Mouse (Mus musculus) limb, embryonic 14.5 days (tissue): ENCODE results near the gene Pnpla2. TPM values are rescaled to one million over a fixed set of nuclear protein-coding genes. Genes with fewer than 3 reads are reported as not detected.

Experiments
- ATAC-seq: fragments of 200-750 bp; cut with Nextera tagmentation; 2 replicates; pipeline ENCODE4 v1.8.0; 2017; ENCODE audit warnings: low read depth, moderate number of reproducible peaks, moderate TSS enrichment; ENCODE audit not compliant: low FRiP score
- DNase-seq: peaks from one replicate; pipeline ENCODE4 v3.0.0-alpha.2; 2015; ENCODE audit warnings: low spot score
- H3K27ac ChIP-seq: fragments of 300-500 bp; sonication (generic); replicated peaks from 2 replicates; pipeline ENCODE4 v1.5.1; 2014; ENCODE audit warnings: low read depth, mild to moderate bottlenecking, low read length, moderate library complexity, mixed read lengths
- H3K27me3 ChIP-seq: fragments of 300-500 bp; sonication (generic); 2 replicates; pipeline ENCODE4 v1.6.1; 2014; ENCODE audit warnings: low read length, mixed read lengths; ENCODE audit not compliant: control insufficient read depth, insufficient read depth
- H3K36me3 ChIP-seq: fragments of 300-500 bp; sonication (generic); 2 replicates; pipeline ENCODE4 v1.6.1; 2014; ENCODE audit warnings: mild to moderate bottlenecking, low read length, moderate library complexity, mixed read lengths; ENCODE audit not compliant: control insufficient read depth, insufficient read depth
- H3K4me1 ChIP-seq: fragments of 300-500 bp; sonication (generic); 2 replicates; pipeline ENCODE4 v1.6.1; 2014; ENCODE audit warnings: antibody characterized with exemption, low read length, mixed read lengths; ENCODE audit not compliant: control insufficient read depth, insufficient read depth
- H3K4me2 ChIP-seq: fragments of 300-500 bp; sonication (generic); replicated peaks from 2 replicates; pipeline ENCODE4 v1.6.1; 2014; ENCODE audit warnings: low read depth, mild to moderate bottlenecking, low read length, moderate library complexity; ENCODE audit not compliant: severe bottlenecking
- H3K4me3 ChIP-seq: fragments of 300-500 bp; sonication (generic); replicated peaks from 2 replicates; pipeline ENCODE4 v1.5.1; 2014; ENCODE audit warnings: low read length
- H3K9ac ChIP-seq: fragments of 300-500 bp; sonication (generic); 2 replicates; pipeline ENCODE4 v1.6.1; 2014; ENCODE audit warnings: mild to moderate bottlenecking, low read depth, low read length, moderate library complexity; ENCODE audit not compliant: severe bottlenecking
- H3K9me3 ChIP-seq: fragments of 300-500 bp; sonication (generic); 2 replicates; pipeline ENCODE4 v1.6.1; 2016; ENCODE audit warnings: low read length; ENCODE audit not compliant: control insufficient read depth
- POLR2A ChIP-seq: fragments of 200-500 bp; IDR thresholded peaks from 2 replicates; pipeline ENCODE4 v1.8.0; 2012; ENCODE audit warnings: inconsistent platforms, mild to moderate bottlenecking, moderate library complexity, borderline replicate concordance; ENCODE audit not compliant: insufficient read depth, insufficient read length; ENCODE audit errors: extremely low read depth
- WGBS: fragments of 180-500 bp; shearing (Covaris S2); extraction: QIAGEN DNeasy Blood & Tissue Kit; methylation state at CpG from one replicate; pipeline ENCODE4 v1.1.7; 2014; 5-methylcytosine and 5-hydroxymethylcytosine counted together
- polyA plus RNA-seq, 2 experiments: library from polyadenylated mRNA; depleted of rRNA in 1 of 2; stranded (reverse) in 1 of 2; unstranded in 1 of 2; fragments of >200 nt; fragmentation: Nextera tagmentation in 1 of 2; extraction: Ambion mirVana in 1 of 2; gene quantifications; 2 replicates each; pipeline versions ENCODE4 v1.2.1 to v1.2.3; 2012 to 2014

The Pnpla2 gene
- polyA plus RNA-seq, 2 experiments: 14.5 to 14.8 TPM

DNA sequence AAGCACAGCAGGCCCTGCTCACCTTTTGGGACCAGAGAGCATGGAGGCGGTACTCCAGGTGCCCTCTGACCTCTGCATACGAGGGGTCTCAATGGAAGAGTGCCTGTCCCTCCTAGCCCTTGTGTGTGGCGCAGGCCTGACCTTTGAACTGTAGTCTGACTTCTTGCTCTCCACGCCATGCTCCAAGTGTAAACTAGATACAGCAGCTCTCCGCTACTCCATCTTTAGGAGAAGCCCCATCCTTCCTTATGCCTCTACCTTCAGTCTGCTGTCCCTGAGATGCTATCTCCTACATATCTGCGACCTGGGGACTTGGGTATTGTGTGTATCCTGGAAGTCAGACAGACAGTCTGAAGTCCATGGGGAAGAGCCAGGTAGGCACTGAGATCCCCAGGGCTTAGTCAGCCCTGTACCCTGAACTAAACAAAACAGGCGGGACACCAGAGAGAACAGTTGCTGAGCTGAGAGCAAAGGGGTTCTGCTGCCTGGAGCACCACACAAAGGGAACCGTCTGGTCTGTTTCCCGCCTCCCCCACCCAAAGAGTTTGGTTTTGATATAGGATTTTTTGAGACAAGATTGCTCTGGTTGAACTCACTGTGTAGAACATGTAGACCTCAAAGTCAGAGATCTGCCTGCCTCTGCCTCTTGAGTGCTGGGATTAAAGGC lies 19.0 kb upstream of the Pnpla2 start:
- peaks cover 40% of the 10 kb centered on the region for H3K36me3 ChIP-seq
- no peak for ATAC-seq

DNA sequence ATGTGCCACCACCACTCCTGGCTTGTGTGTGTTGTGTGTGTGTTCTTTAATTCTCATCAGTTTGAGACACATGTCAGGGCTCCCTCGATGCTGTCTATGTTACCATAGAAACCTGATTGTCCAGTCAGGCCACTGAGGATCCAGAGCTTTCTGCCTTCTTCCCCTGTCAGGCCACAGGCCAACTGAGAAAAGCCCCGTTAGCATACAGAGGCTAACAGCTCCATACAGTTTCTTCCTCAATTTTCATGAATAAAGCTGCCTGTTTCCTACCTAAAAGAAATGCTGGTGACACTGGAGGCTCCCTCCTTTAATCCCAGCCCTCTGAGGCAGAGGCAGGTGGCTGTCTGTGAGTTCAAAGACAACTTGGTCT lies 18.5 kb upstream of the Pnpla2 start:
- Histone ChIP-seq H3K4me2 (peak overlapping the region; percentile 91), H3K4me1 (peaks cover 26% of the 10 kb centered on the region), H3K27me3 (no peaks in the 10 kb centered on the region), H3K36me3 (peaks cover 40% of the 10 kb centered on the region), H3K27ac (no peak overlapping the region), H3K9ac (peak overlapping the region; percentile 71; the same call in 1 of the 2 replicates), H3K9me3 (no peaks in the 10 kb centered on the region), H3K4me3 (peak overlapping the region; percentile 63)
- 71% methylated on average over 2 of the region's 2 CpGs for WGBS
- TF ChIP-seq POLR2A: no peak
- DNase-seq: no peak
- ATAC-seq: no peak

More for the DNA sequence above, 19.0 kb upstream of the Pnpla2 start:
- peaks cover 26% of the 10 kb centered on the region for H3K4me1 ChIP-seq
- no peak for DNase-seq
- H3K27ac ChIP-seq: no peak overlapping the region
- H3K4me3 ChIP-seq: no peak overlapping the region; the same call in 1 of the 2 replicates
- H3K9ac ChIP-seq: no peak overlapping the region
- H3K4me2 ChIP-seq: peak overlapping the region; percentile 83
- H3K27me3 ChIP-seq: no peaks in the 10 kb centered on the region
- TF ChIP-seq POLR2A: no peak
- WGBS: 88% methylated on average over 9 of the region's 9 CpGs
- H3K9me3 ChIP-seq: no peaks in the 10 kb centered on the region

DNA sequence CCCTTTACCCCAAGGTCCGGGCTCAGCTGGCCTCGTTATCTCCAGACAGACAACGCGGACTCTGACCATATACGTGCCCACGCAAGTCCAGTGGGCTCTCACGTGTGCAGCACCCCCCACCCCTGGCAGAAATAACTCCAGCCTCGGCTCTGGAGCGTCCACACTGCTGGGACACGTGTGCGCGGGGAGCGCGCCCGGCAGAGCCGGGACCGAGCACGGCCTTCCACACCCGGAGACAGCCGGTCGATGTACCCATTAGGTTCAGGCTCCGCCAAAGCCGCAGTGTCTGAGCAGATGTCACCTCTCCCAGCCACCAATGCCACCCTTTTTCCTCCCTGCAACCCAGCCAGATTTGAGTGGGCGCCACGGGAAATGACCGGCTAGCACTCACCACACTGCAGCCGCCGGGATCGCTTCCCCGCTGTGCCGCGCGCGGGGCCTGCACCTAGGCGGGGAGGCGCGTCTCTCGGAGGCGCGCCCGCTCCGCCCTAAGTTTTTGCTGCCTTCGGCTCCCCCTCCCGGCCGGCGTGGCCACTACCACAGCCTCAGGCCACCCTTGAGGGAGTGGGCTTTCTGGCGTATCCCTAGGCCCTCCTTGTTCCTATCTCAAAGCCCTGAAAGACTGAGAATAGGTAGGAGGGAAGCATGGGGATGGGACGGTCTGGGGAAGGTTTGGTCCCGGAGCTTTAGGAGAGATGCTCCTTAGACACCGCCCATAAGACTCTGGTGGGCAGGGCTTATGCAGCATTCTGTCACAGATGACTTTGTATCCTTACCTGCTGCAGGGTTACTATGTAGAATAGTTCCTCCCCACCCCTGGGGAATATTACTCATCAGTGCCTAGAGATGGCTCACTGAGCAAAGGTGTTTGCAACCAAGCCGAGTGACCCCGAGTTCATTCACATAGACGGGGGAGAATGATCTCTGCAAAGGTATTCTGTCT lies 17.5 kb upstream of the Pnpla2 start, which contains the start of gene Slc25a22:
Gene Slc25a22 (minus strand): TSS at position 715 of the 943 bp plus-strand sequence.
- DNase-seq: peak; percentile 78
- Histone ChIP-seq H3K9ac (peak within 1 kb of the TSS; percentile 71), H3K36me3 (peaks cover 38% of the 10 kb centered on the region), H3K4me3 (peak within 1 kb of the TSS; percentile 63), H3K4me1 (peaks cover 28% of the 10 kb centered on the region), H3K9me3 (no peaks in the 10 kb centered on the region), H3K27me3 (no peaks in the 10 kb centered on the region), H3K27ac (0 out of 2 replicates have a peak within 1 kb of the TSS, but pooled peaks have one; percentile 26), H3K4me2 (peak within 1 kb of the TSS; percentile 91)
- TF ChIP-seq POLR2A: peak; percentile 79; the same call in 1 of the 2 replicates
- ATAC-seq: peak; percentile 91
- 5% methylated on average over 51 of the region's 53 CpGs for WGBS

DNA sequence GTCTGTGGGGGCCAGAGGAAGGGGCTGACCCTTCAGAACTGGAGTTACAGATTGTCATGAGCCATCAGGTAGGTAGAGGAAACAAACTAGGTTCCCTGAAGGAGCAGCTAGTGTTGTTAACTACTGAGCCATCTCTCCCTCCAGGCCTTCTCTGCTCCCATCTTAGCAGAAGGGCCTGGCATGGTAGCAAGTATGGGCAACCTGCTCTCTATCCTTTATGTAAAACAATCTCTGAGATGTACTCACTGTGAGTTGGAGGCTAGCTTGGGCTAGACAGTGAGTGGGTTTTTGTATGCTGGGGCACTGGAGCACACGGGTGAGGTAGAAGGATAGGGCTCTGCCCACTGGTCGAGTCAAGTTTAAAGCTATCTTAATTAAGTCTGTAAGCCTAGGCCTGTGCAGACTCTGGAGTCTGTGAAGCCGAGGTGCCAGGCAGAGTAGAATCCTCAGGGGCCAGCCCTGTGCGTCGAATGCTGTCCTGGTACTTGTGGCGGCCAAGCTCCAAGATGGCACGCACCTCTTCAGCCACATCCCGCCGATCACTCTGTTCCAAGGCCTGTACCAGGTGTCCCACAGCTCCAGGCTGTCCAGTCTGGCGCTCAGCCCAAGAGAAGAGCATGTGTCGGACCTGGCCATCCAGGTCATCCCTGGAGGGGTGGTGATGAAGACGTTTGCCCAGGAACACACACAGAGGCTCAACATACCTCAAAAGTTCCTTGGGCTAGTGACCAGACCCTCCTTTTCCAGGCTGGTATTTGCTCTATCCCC lies 16.6 kb upstream of the Pnpla2 start:
- peaks cover 28% of the 10 kb centered on the region for H3K36me3 ChIP-seq
- 86% methylated on average over 12 of the region's 12 CpGs for WGBS
- TF ChIP-seq POLR2A: no peak
- no peak overlapping the region for H3K4me3 ChIP-seq
- H3K9me3 ChIP-seq: no peaks in the 10 kb centered on the region
- H3K27me3 ChIP-seq: no peaks in the 10 kb centered on the region
- H3K9ac ChIP-seq: no peak overlapping the region
- peaks cover 37% of the 10 kb centered on the region for H3K4me1 ChIP-seq
- DNase-seq (no peak), ATAC-seq (no peak)
- H3K4me2 ChIP-seq: no peak overlapping the region
- no peak overlapping the region for H3K27ac ChIP-seq
